ENCODE assay signal across 24 mouse cellular contexts in the genomic region with DNA sequence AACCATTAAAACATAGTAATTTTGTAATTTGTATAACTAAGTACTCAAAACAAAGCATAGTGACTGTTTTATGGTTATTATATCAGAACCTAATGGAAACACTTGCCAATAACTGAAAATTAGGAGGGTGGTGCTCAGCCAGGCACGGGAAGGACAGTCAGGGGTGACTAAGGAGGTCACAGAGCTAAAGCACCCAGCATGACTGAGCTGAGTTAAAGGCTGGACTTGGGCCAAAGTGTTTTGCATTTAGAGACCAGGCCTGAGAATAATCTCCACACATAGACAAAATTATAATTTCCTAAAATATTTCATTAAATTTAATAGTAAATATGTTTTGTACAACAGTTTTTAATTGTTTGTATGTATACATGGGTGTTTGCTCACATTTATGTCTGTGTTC. TPM values are rescaled to one million over a fixed set of nuclear protein-coding genes. Genes with fewer than 3 reads are reported as not detected.
"Had no signal": no experiment of that assay in that cellular context is flagged by ENCODE, and none has a peak within 500 bp of the region (broad histone marks: within the 10 kb centered on the region; RNA-seq: fewer than 3 reads in every experiment).

No protein-coding gene starts in this region.

- H3K4me1 ChIP-seq: lung, embryonic 15.5 days; midbrain, embryonic 13.5 days; midbrain, embryonic 15.5 days; neural tube, embryonic 12.5 days had no signal

- H3K4me3 ChIP-seq: lung, embryonic 15.5 days; megakaryocyte, embryonic 14.5 days; midbrain, embryonic 13.5 days; midbrain, embryonic 15.5 days; neural tube, embryonic 12.5 days had no signal

- ATAC-seq: liver, postnatal 0 days; lung, postnatal 0 days; midbrain, embryonic 13.5 days; midbrain, embryonic 15.5 days had no signal

- H3K27ac ChIP-seq: lung, embryonic 15.5 days; macrophage; midbrain, embryonic 13.5 days; midbrain, embryonic 15.5 days; neural tube, embryonic 12.5 days had no signal

- H3K9me3 ChIP-seq: lung, embryonic 15.5 days; megakaryocyte, embryonic 14.5 days; midbrain, embryonic 13.5 days; midbrain, embryonic 15.5 days; neural tube, embryonic 12.5 days had no signal

- H3K27me3 ChIP-seq: lung, embryonic 15.5 days; megakaryocyte, embryonic 14.5 days; midbrain, embryonic 13.5 days; midbrain, embryonic 15.5 days; neural tube, embryonic 12.5 days had no signal

- H3K4me2 ChIP-seq: lung, embryonic 15.5 days; midbrain, embryonic 11.5 days; midbrain, embryonic 13.5 days; midbrain, embryonic 15.5 days; neural tube, embryonic 12.5 days had no signal

- H3K9ac ChIP-seq: liver, postnatal 0 days; lung, embryonic 15.5 days; midbrain, embryonic 13.5 days; midbrain, embryonic 15.5 days; neural tube, embryonic 12.5 days had no signal

- DNase-seq: liver, postnatal 0 days; lung, adult 2 months; lung, postnatal 14 days; lung, postnatal 36 days; retina, postnatal 1 day; right cerebral cortex, adult 18-20 months; right cerebral cortex, postnatal 25 days; right cerebral cortex, postnatal 4 days; spleen, adult 18-20 months; thymus, adult 18-20 months; thymus, postnatal 14 days; thymus, postnatal 36 days had no signal

RNA-seq across cellular contexts. Expression of a gene that starts 36.2 kb away (rescaled TPM):
- total RNA-seq: megakaryocyte progenitor cell, adult 5-6 weeks; monocyte, adult 5-6 weeks had no signal
- polyA plus RNA-seq: macrophage had no signal

RNA-seq across cellular contexts. Expression of a gene that starts 54.3 kb away (rescaled TPM):
- total RNA-seq: megakaryocyte progenitor cell, adult 5-6 weeks; monocyte, adult 5-6 weeks; neutrophil, adult 5-6 weeks had no signal
- polyA plus RNA-seq: liver, postnatal 0 days; macrophage; small intestine, adult 2 months had no signal
